Mouse (Mus musculus): ENCODE data around the gene Ccin.

GRCm38 (mm10) chr4:44029661-44030066, 46.4 kb downstream of the Ccin start:
- TF ChIP-seq CTCF (IDR thresholded peaks at IDR 0.05; ENCODE audit: control insufficient read depth, insufficient read depth, low read length) (no peak), POLR2A (IDR thresholded peaks at IDR 0.05; ENCODE audit: borderline replicate concordance, control insufficient read depth, low read depth, low read length) (no peak)
